Mouse (Mus musculus) gastrocnemius, adult 2 months (tissue): ENCODE measurements at regions not wholly inside any gene's neighbourhood (a gene's known extent, or its start where the extent isn't known, plus 50 kb on each side); places are given as distances from the start of the nearest gene placed in this dataset.
A peak's percentile ranks its signal among the peaks of the same experiment; 100 is the strongest.

Experiments
- DNase-seq: peaks from one replicate; pipeline ENCODE4 v3.0.0; 2022
- H3K27ac ChIP-seq: fragments of 200-600 bp; 2 replicates; pipeline ENCODE4 v1.8.1; 2022; ENCODE audit warnings: mild to moderate bottlenecking
- H3K4me3 ChIP-seq: fragments of 200-600 bp; 2 replicates; pipeline ENCODE4 v1.8.1; 2022; ENCODE audit warnings: mild to moderate bottlenecking, moderate library complexity
- CTCF ChIP-seq: fragments of 200-600 bp; IDR thresholded peaks from 2 replicates; pipeline ENCODE4 v1.8.1; 2022; ENCODE audit warnings: antibody characterized with exemption, mild to moderate bottlenecking, moderate library complexity
- intact Hi-C: fragments of 180-260 bp; cut with DNase I; formaldehyde crosslinking; loops from one replicate; pipeline ENCODE4 v1.15.1; 2025

- intact Hi-C loops, result no loop called here
- Histone ChIP-seq H3K27ac (no peak overlapping the region), H3K4me3 (no peak overlapping the region)
- no peak for TF ChIP-seq CTCF
- no peak for DNase-seq
These were observed 75.3 kb upstream of the Igfbp7 start for GRCm38 (mm10) chr5:77483053-77483717.

- Histone ChIP-seq H3K27ac (no peak overlapping the region), H3K4me3 (no peak overlapping the region)
- no peak for TF ChIP-seq CTCF
- DNase-seq, result no peak
- intact Hi-C loops, result no loop called here
These were observed 74.0 kb upstream of the Igfbp7 start for GRCm38 (mm10) chr5:77481811-77482210.

DNA sequence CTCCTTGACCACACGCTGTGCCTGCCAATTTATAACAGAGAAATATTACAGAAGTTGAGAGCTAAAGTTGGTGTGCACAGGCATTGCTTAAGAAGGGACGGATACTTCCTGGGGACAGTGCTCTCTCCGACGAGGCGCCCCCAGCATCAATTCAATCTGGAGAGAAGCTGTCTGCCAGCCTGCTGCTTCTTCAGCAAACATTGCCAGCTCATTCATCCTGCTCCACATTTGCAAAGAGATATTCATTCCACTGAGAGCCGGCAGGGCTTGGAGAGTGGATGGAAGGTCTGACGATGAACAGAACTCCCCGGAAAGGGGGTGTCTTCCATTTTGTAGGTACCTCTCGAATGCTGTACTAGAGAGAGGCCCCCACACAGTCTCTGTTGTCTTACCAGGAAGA lies 70.0 kb upstream of the Igfbp7 start:
- no peak for TF ChIP-seq CTCF
- H3K27ac ChIP-seq, result no peak overlapping the region
- DNase-seq, result no peak
- intact Hi-C loops, result no loop called here
- no peak overlapping the region for H3K4me3 ChIP-seq

DNA sequence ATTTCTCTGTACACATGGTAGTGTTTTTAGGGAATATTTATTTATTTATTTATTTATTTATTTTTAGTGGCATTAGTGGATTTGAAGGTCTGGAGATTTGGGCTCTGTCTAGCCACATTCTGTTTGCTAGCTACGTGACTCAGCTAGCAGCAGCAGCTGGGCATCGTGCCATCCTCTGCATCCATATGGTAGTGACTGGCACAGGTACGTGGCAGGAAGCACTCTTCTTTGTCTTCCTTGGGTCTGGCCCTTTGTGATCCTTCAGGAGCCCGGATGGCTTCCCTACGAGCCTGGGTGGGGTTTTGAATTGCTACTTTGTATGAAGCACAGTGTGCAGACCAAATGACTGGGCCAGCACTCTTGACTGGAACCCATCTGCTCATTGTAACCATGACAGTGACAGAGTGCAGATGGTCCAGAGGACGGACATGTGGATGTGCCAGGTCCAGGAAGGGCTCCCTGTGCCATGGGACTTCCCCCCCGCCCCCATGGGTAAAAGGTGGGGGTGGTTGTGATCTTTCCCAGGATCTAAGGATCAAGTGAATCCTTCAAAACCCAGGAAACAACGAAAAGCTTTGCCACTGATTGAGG lies 66.2 kb upstream of the Igfbp7 start:
- H3K4me3 ChIP-seq, result no peak overlapping the region
- TF ChIP-seq CTCF, result no peak
- H3K27ac ChIP-seq, result no peak overlapping the region
- intact Hi-C loops, result no loop called here
- DNase-seq, result no peak

DNA sequence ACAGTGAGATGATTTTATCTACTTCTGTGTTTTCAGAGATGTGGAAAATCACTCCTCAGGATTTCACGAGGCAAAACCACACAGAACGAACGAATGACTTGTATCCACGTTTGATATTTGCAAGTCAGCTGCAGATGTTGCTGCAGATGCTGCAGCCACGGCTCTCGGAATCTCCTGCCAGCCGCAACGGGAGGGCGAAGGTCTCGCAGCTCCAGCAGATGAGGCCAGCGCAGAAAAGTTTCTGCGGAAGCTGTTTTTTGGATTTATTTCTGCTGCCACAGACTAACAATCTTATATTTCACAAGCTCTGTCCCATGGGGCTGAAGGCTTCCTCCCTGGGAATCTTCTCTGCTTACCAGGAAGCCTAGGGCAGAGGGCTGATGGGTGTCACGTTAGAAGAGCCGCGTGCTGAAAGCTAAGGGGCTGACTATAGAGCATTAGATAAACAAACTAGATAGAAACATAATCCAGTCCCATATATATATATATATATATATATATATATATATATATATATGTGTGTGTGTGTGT lies 61.5 kb upstream of the Igfbp7 start:
- intact Hi-C loops, result no loop called here
- DNase-seq, result no peak
- Histone ChIP-seq H3K4me3 (no peak overlapping the region), H3K27ac (no peak overlapping the region)
- TF ChIP-seq CTCF, result no peak

GRCm38 (mm10) chr5:77468467-77468866 lies 60.6 kb upstream of the Igfbp7 start:
- peak; percentile 77 for DNase-seq
- Histone ChIP-seq H3K4me3 (no peak overlapping the region), H3K27ac (no peak overlapping the region)
- intact Hi-C loops, result no loop called here
- TF ChIP-seq CTCF, result peak; percentile 91

GRCm38 (mm10) chr5:77464851-77465548 lies 57.2 kb upstream of the Igfbp7 start:
- intact Hi-C loops, result loop anchor here (2.0 to 5.0 kb wide), 2 partner anchors 58 to 110 kb away; partner anchors contain the start of gene Igfbp7
- TF ChIP-seq CTCF, result peak; percentile 89
- DNase-seq, result peak; percentile 83
- H3K27ac ChIP-seq, result no peak overlapping the region
- H3K4me3 ChIP-seq, result peak overlapping the region; percentile 54

- TF ChIP-seq CTCF, result peak; percentile 96
- H3K27ac ChIP-seq, result peak overlapping the region; percentile 89
- peak; percentile 92 for DNase-seq
- intact Hi-C loops, result loop anchor here (5.0 kb wide), 1 partner anchor 53 kb away; the partner anchor contains the start of gene Igfbp7
- peak overlapping the region; percentile 77 for H3K4me3 ChIP-seq
These were observed 52.3 kb upstream of the Igfbp7 start for GRCm38 (mm10) chr5:77459896-77460717.
